Mouse (Mus musculus) midbrain, embryonic 12.5 days (tissue): ENCODE results near the gene Il20. TPM values are rescaled to one million over a fixed set of nuclear protein-coding genes. Genes with fewer than 3 reads are reported as not detected.

Experiments used
- ATAC-seq: fragments of 200-750 bp; cut with Nextera tagmentation; 2 replicates; pipeline ENCODE4 v1.8.0; 2017; ENCODE audit warnings: low read depth, moderate TSS enrichment, moderate library complexity; ENCODE audit not compliant: low FRiP score
- H3K27ac ChIP-seq: fragments of 300-500 bp; sonication (generic); replicated peaks from 2 replicates; pipeline ENCODE4 v1.5.1; 2016; ENCODE audit warnings: mild to moderate bottlenecking
- H3K27me3 ChIP-seq: fragments of 300-500 bp; sonication (generic); 2 replicates; pipeline ENCODE4 v1.6.1; 2016; ENCODE audit warnings: mild to moderate bottlenecking
- H3K36me3 ChIP-seq: fragments of 300-500 bp; sonication (generic); 2 replicates; pipeline ENCODE4 v1.6.1; 2016
- H3K4me1 ChIP-seq: fragments of 300-500 bp; sonication (generic); 2 replicates; pipeline ENCODE4 v1.6.1; 2016
- H3K4me2 ChIP-seq: fragments of 300-500 bp; sonication (generic); replicated peaks from 2 replicates; pipeline ENCODE4 v1.6.1; 2016; ENCODE audit warnings: mild to moderate bottlenecking, moderate library complexity
- H3K4me3 ChIP-seq: fragments of 300-500 bp; sonication (generic); 2 replicates; pipeline ENCODE4 v1.5.1; 2016; ENCODE audit warnings: mild to moderate bottlenecking
- H3K9ac ChIP-seq: fragments of 300-500 bp; sonication (generic); replicated peaks from 2 replicates; pipeline ENCODE4 v1.6.1; 2016; ENCODE audit warnings: mild to moderate bottlenecking, moderate library complexity
- H3K9me3 ChIP-seq: fragments of 300-500 bp; sonication (generic); 2 replicates; pipeline ENCODE4 v1.6.1; 2016; ENCODE audit warnings: mild to moderate bottlenecking
- WGBS: fragments of 180-500 bp; shearing (Covaris S2); methylation state at CpG from one replicate; pipeline ENCODE4 v1.1.7; 2016; 5-methylcytosine and 5-hydroxymethylcytosine counted together
- polyA plus RNA-seq: library from polyadenylated mRNA; unstranded; fragments of >200 nt; fragmentation: Nextera tagmentation; extraction: Ambion mirVana; gene quantifications from 2 replicates; pipeline ENCODE4 v1.2.1, GENCODE M21; 2016

Gene Il20
- polyA plus RNA-seq = not detected in 2 replicates

DNA sequence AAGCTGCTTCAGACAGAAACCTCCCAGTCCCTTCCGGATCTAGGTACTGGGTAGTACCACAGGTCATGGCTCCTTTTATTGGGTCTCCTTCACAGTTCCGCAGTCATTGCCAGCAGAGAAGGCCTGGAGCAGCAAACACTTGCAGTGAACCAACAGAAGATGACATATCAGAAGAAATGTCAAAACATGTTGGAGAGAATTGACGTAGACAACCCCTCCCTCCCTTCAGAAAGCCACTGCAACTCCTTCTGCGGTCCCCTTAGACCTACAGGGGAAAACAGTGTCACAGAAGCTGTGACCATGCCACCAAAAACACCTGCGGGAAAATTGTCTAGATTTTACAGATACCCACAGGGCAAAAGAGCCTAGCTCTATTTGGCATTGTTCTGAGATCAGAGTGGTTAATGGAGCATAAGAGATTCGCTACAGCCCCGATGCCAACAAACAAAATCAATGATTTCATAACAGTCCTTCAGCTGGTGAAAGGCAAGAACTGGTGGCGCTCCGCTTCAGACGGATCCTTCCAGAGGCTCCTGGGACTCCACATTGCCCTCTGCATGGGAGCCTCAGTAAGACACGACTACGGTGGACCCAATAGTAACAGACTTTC lies at the start of gene Il20:
Gene Il20, minus strand, starts transcription at position 51 of the 610 bp plus-strand sequence.
- no peak within 1 kb of the TSS for H3K4me3 ChIP-seq
- no peak for ATAC-seq
- WGBS = 85% methylated on average over 12 of the region's 12 CpGs

DNA sequence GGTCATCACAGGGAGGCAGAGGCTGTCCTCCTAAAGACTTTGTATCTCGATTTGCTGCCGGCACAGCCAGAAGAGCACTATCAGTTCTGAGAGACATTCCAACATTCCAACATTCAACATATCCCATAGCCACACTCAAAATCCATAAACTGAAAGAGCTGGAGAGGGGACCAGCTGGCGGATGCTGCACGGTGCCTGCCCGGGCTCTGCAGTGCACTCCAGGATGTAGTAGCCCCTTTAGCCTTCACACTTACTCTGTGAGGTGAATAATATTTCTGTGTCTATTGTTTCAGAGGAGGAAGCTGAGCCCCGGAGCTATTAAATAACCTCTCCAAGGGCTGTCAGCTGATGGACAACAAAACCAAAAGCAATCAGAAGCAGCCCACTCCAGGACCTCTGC lies 35.7 kb upstream of the Il20 start:
- WGBS = 74% methylated on average over 6 of the region's 6 CpGs
- ATAC-seq = no peak

More for the DNA sequence above, at the start of gene Il20:
- H3K27ac ChIP-seq = no peak within 1 kb of the TSS
- H3K27me3 ChIP-seq = no peaks in the 10 kb centered on the region
- no peaks in the 10 kb centered on the region for H3K36me3 ChIP-seq
- no peak within 1 kb of the TSS for H3K9ac ChIP-seq
- H3K4me1 ChIP-seq = no peaks in the 10 kb centered on the region
- H3K4me2 ChIP-seq = no peak within 1 kb of the TSS
- H3K9me3 ChIP-seq = no peaks in the 10 kb centered on the region

GRCm38 (mm10) chr1:130941801-130942200 lies 30.6 kb upstream of the Il20 start:
- ATAC-seq = no peak
- H3K27ac ChIP-seq = no peak overlapping the region
- H3K27me3 ChIP-seq = no peaks in the 10 kb centered on the region
- 62% methylated on average over 3 of the region's 3 CpGs for WGBS
- no peak overlapping the region for H3K4me2 ChIP-seq
- no peak overlapping the region for H3K9ac ChIP-seq
- no peaks in the 10 kb centered on the region for H3K36me3 ChIP-seq
- no peaks in the 10 kb centered on the region for H3K9me3 ChIP-seq
- no peak overlapping the region for H3K4me3 ChIP-seq
- no peaks in the 10 kb centered on the region for H3K4me1 ChIP-seq

More for the DNA sequence above, 35.7 kb upstream of the Il20 start:
- Histone ChIP-seq H3K27me3 (no peaks in the 10 kb centered on the region), H3K36me3 (no peaks in the 10 kb centered on the region), H3K4me2 (no peak overlapping the region), H3K27ac (no peak overlapping the region), H3K4me1 (no peaks in the 10 kb centered on the region), H3K4me3 (no peak overlapping the region), H3K9ac (no peak overlapping the region), H3K9me3 (no peaks in the 10 kb centered on the region)

DNA sequence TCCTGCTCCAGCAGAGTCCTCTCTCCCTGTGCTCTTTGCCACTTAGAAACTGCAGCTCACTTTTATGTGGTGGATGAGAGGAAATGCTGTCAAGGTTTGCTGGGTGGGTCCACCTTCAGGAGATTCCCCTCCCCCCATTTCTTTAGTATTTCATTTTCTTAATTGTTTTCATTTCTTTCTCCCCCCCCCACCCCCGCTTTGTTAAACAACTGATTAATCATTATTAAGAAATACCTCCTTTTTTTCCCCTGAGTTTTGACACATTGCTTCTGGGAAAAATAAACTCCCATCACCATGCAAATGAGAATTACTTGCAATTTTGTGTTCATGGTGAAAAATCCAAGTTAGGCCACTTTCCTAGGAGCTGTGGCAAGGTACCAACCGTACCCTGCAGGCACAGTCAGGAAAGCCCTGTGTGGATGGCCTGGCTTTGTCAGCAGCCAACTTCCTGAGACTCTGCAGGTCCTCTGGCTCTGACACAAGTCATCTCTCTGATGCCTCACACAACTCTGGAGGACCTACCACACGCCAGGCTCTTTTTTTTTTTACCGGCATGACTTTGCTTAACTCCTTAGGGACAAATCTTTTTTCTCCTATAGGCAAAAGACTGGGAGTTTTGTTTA lies 28.9 kb upstream of the Il20 start, which contains the start of gene Il19:
Gene Il19, minus strand, starts transcription at position 51 of the 623 bp plus-strand sequence.
- no peaks in the 10 kb centered on the region for H3K9me3 ChIP-seq
- no peak within 1 kb of the TSS for H3K4me2 ChIP-seq
- no peaks in the 10 kb centered on the region for H3K36me3 ChIP-seq
- ATAC-seq = no peak
- H3K27me3 ChIP-seq = no peaks in the 10 kb centered on the region
- no peak within 1 kb of the TSS for H3K4me3 ChIP-seq
- H3K4me1 ChIP-seq = no peaks in the 10 kb centered on the region
- H3K9ac ChIP-seq = no peak within 1 kb of the TSS
- 79% methylated on average over 4 of the region's 4 CpGs for WGBS
- no peak within 1 kb of the TSS for H3K27ac ChIP-seq

- no peak overlapping the region for H3K4me3 ChIP-seq
- no peaks in the 10 kb centered on the region for H3K9me3 ChIP-seq
- H3K27me3 ChIP-seq = no peaks in the 10 kb centered on the region
- 59% methylated on average over 7 of the region's 7 CpGs for WGBS
- no peaks in the 10 kb centered on the region for H3K4me1 ChIP-seq
- ATAC-seq = no peak
- no peak overlapping the region for H3K9ac ChIP-seq
- H3K36me3 ChIP-seq = no peaks in the 10 kb centered on the region
- H3K27ac ChIP-seq = no peak overlapping the region
- H3K4me2 ChIP-seq = no peak overlapping the region
These were observed 26.9 kb upstream of the Il20 start for GRCm38 (mm10) chr1:130938192-130938591.

- Histone ChIP-seq H3K27ac (no peak overlapping the region), H3K9me3 (no peaks in the 10 kb centered on the region), H3K4me2 (no peak overlapping the region), H3K4me1 (no peaks in the 10 kb centered on the region), H3K9ac (no peak overlapping the region), H3K27me3 (no peaks in the 10 kb centered on the region), H3K36me3 (no peaks in the 10 kb centered on the region), H3K4me3 (no peak overlapping the region)
- WGBS = 85% methylated on average over 4 of the region's 4 CpGs
- ATAC-seq = no peak
These were observed 25.9 kb upstream of the Il20 start for GRCm38 (mm10) chr1:130937170-130937569.

GRCm38 (mm10) chr1:130936351-130936750 lies 25.1 kb upstream of the Il20 start:
- no peaks in the 10 kb centered on the region for H3K36me3 ChIP-seq
- no peak overlapping the region for H3K4me2 ChIP-seq
- H3K4me3 ChIP-seq = no peak overlapping the region
- no peak for ATAC-seq
- H3K9me3 ChIP-seq = no peaks in the 10 kb centered on the region
- no peak overlapping the region for H3K27ac ChIP-seq
- no peaks in the 10 kb centered on the region for H3K4me1 ChIP-seq
- 59% methylated on average over 6 of the region's 6 CpGs for WGBS
- no peak overlapping the region for H3K9ac ChIP-seq
- H3K27me3 ChIP-seq = no peaks in the 10 kb centered on the region

- Histone ChIP-seq H3K9ac (no peak overlapping the region), H3K9me3 (no peaks in the 10 kb centered on the region), H3K4me1 (no peaks in the 10 kb centered on the region), H3K4me3 (no peak overlapping the region), H3K27ac (no peak overlapping the region), H3K4me2 (no peak overlapping the region), H3K36me3 (no peaks in the 10 kb centered on the region), H3K27me3 (no peaks in the 10 kb centered on the region)
- no peak for ATAC-seq
These were observed 15.2 kb upstream of the Il20 start for GRCm38 (mm10) chr1:130926484-130926883.

GRCm38 (mm10) chr1:130918323-130918980 lies 7.2 kb upstream of the Il20 start:
- no peak for ATAC-seq
- no peak overlapping the region for H3K4me3 ChIP-seq
- H3K27me3 ChIP-seq = no peaks in the 10 kb centered on the region
- H3K9ac ChIP-seq = no peak overlapping the region
- H3K4me1 ChIP-seq = no peaks in the 10 kb centered on the region
- no peaks in the 10 kb centered on the region for H3K9me3 ChIP-seq
- no peak overlapping the region for H3K27ac ChIP-seq
- H3K36me3 ChIP-seq = no peaks in the 10 kb centered on the region
- H3K4me2 ChIP-seq = no peak overlapping the region
- WGBS = 18% methylated on average over 1 of the region's 1 CpGs

DNA sequence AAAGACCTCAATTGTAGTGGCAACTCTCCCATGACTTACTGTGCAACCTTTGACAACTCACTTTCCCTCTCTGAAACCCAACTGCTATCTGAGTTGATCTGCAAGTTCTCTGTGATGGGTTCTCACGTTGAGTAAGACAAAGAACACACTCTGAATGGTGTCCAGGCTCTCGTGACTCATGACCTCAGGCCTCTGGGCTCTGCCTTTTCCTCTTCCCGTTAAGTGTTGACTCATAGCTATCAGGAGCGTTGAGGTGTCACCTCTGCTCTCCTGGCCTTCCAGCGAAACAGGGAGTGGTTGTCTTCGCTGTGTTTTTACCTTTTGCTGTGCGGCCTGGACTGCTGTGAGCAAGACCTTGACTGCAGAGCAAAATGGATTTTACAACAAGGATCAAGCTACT lies 8.7 kb downstream of the Il20 start:
- H3K27ac ChIP-seq = no peak overlapping the region
- no peak for ATAC-seq
- no peaks in the 10 kb centered on the region for H3K27me3 ChIP-seq
- no peak overlapping the region for H3K4me3 ChIP-seq
- H3K9me3 ChIP-seq = no peaks in the 10 kb centered on the region
- no peak overlapping the region for H3K4me2 ChIP-seq
- H3K36me3 ChIP-seq = no peaks in the 10 kb centered on the region
- 85% methylated on average over 7 of the region's 7 CpGs for WGBS
- no peaks in the 10 kb centered on the region for H3K4me1 ChIP-seq
- no peak overlapping the region for H3K9ac ChIP-seq

DNA sequence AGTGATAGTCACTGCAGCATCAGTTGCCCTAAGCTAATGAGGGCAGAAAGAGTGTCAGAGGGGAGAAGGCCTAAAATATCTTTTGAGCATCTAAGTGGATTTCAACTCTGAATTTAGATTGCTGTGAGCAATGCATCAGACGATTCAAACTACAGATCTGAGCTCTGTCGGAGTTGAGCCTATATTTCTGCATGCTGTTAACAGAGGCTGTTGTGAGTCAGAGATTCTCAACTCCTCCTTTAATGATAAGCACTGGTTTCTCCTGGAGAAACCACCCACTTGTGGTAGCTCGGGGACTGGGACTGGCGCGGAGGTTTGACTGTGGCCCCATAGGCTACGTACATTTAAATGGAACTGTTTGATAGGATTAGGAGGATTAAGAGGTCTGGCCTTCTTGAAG lies 16.8 kb downstream of the Il20 start:
- peaks cover 5% of the 10 kb centered on the region; the same call in 1 of the 2 replicates for H3K27me3 ChIP-seq
- ATAC-seq = no peak
- no peak overlapping the region for H3K27ac ChIP-seq
- H3K9me3 ChIP-seq = no peaks in the 10 kb centered on the region
- H3K4me1 ChIP-seq = no peaks in the 10 kb centered on the region
- no peak overlapping the region for H3K4me3 ChIP-seq
- no peak overlapping the region for H3K4me2 ChIP-seq
- WGBS = 17% methylated on average over 6 of the region's 6 CpGs
- H3K36me3 ChIP-seq = no peaks in the 10 kb centered on the region
- H3K9ac ChIP-seq = no peak overlapping the region

DNA sequence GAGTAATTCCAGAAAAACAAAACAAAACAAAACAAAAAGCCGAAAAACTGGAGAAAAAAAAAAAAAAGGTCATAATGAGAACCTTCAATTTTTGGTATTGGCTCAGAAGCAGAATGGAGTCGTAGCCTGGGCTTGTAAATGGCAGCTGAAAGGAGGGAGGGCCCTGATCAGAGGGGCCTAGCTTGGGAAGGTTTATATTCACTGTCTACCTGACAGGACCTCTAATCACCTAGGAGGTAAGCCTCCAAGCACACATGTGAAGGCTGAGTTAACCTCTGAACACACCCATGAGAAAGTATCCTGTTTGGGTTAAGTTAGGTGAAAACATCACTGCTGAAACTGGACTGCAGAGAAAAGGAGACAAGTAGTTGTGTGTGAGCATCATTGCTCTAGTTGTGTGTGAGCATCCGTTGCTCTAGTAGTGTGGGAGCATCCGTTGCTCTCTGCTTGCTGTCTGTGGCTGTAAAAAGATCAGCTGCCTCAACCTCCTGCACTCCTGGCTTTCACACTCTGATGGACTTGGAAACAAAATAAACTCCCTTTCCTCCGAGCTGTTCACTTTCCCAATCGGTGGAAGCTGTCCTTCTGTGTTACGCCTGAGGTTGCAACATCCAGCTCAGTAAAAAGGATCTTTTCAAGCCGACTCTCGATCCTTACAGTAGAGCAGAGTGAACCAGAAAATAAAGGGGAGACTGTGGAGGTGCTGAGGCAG lies 17.8 kb downstream of the Il20 start:
- Histone ChIP-seq H3K36me3 (no peaks in the 10 kb centered on the region), H3K4me3 (no peak overlapping the region), H3K9me3 (no peaks in the 10 kb centered on the region), H3K27me3 (peaks cover 5% of the 10 kb centered on the region; the same call in 1 of the 2 replicates), H3K27ac (no peak overlapping the region), H3K4me2 (no peak overlapping the region), H3K9ac (no peak overlapping the region), H3K4me1 (no peaks in the 10 kb centered on the region)
- 64% methylated on average over 9 of the region's 9 CpGs for WGBS
- ATAC-seq = no peak
